Mouse (Mus musculus): ENCODE results near the gene Mapkap1. TPM values are rescaled to one million over a fixed set of nuclear protein-coding genes. Genes with fewer than 3 reads are reported as not detected.

Mapkap1 gene
- polyA plus RNA-seq, 1 experiment from 2014 or later = 122 TPM

- no peak overlapping the region for H3K9ac ChIP-seq
- H3K27me3 ChIP-seq = 0 out of 2 replicates have a peak, but pooled peaks cover 7% of the 10 kb centered on the region
- H3K4me2 ChIP-seq (replicated peaks) = no peak overlapping the region
- H3K4me3 ChIP-seq = no peak overlapping the region
- H3K27ac ChIP-seq = no peak overlapping the region
- WGBS = 73% methylated on average over 5 of the region's 5 CpGs
- H3K36me3 ChIP-seq = peaks cover 13% of the 10 kb centered on the region; the same call in 1 of the 2 replicates
- ATAC-seq (ENCODE audit: insufficient number of reproducible peaks, insufficient read depth, low FRiP score, low TSS enrichment) = no peak
- peaks cover 20% of the 10 kb centered on the region for H3K4me1 ChIP-seq
- no peaks in the 10 kb centered on the region for H3K9me3 ChIP-seq
Measured at GRCm38 (mm10) chr2:34599606-34600255, 193.2 kb downstream of the Mapkap1 start.

GRCm38 (mm10) chr2:34600734-34601133 lies 194.2 kb downstream of the Mapkap1 start:
- Histone ChIP-seq H3K9ac (no peak overlapping the region), H3K27ac (no peak overlapping the region), H3K4me1 (peaks cover 20% of the 10 kb centered on the region), H3K36me3 (peaks cover 13% of the 10 kb centered on the region; the same call in 1 of the 2 replicates), H3K4me2 (replicated peaks) (no peak overlapping the region), H3K27me3 (0 out of 2 replicates have a peak, but pooled peaks cover 7% of the 10 kb centered on the region), H3K9me3 (no peaks in the 10 kb centered on the region), H3K4me3 (no peak overlapping the region)
- no peak for ATAC-seq (ENCODE audit: insufficient number of reproducible peaks, insufficient read depth, low FRiP score, low TSS enrichment)
- WGBS = 20% methylated on average over 7 of the region's 7 CpGs

GRCm38 (mm10) chr2:34602111-34602541 lies 195.6 kb downstream of the Mapkap1 start:
- H3K27me3 ChIP-seq = 0 out of 2 replicates have a peak, but pooled peaks cover 6% of the 10 kb centered on the region
- peaks cover 20% of the 10 kb centered on the region for H3K4me1 ChIP-seq
- no peak for ATAC-seq (ENCODE audit: insufficient number of reproducible peaks, insufficient read depth, low FRiP score, low TSS enrichment)

GRCm38 (mm10) chr2:34602896-34603295 lies 196.3 kb downstream of the Mapkap1 start:
- H3K4me3 ChIP-seq = no peak overlapping the region
- no peak for ATAC-seq (ENCODE audit: insufficient number of reproducible peaks, insufficient read depth, low FRiP score, low TSS enrichment)
- no peaks in the 10 kb centered on the region for H3K9me3 ChIP-seq
- H3K36me3 ChIP-seq = peaks cover 13% of the 10 kb centered on the region; the same call in 1 of the 2 replicates
- H3K4me2 ChIP-seq (replicated peaks) = no peak overlapping the region
- 86% methylated on average over 3 of the region's 3 CpGs for WGBS
- peaks cover 20% of the 10 kb centered on the region for H3K4me1 ChIP-seq
- H3K9ac ChIP-seq = no peak overlapping the region
- no peaks in the 10 kb centered on the region for H3K27me3 ChIP-seq
- H3K27ac ChIP-seq = no peak overlapping the region

More at GRCm38 (mm10) chr2:34602111-34602541, 195.6 kb downstream of the Mapkap1 start:
- H3K36me3 ChIP-seq = peaks cover 13% of the 10 kb centered on the region; the same call in 1 of the 2 replicates
- H3K4me3 ChIP-seq = no peak overlapping the region
- no peak overlapping the region for H3K27ac ChIP-seq
- H3K4me2 ChIP-seq (replicated peaks) = no peak overlapping the region
- WGBS = 26% methylated on average over 8 of the region's 8 CpGs
- no peak overlapping the region for H3K9ac ChIP-seq
- no peaks in the 10 kb centered on the region for H3K9me3 ChIP-seq

- 53% methylated on average over 14 of the region's 14 CpGs for WGBS
- no peaks in the 10 kb centered on the region for H3K27me3 ChIP-seq
- H3K4me1 ChIP-seq = peaks cover 20% of the 10 kb centered on the region
- no peak overlapping the region for H3K4me3 ChIP-seq
- peaks cover 7% of the 10 kb centered on the region; the same call in 1 of the 2 replicates for H3K36me3 ChIP-seq
- H3K9me3 ChIP-seq = no peaks in the 10 kb centered on the region
- no peak for ATAC-seq (ENCODE audit: insufficient number of reproducible peaks, insufficient read depth, low FRiP score, low TSS enrichment)
- H3K4me2 ChIP-seq (replicated peaks) = no peak overlapping the region
- no peak overlapping the region for H3K27ac ChIP-seq
- no peak overlapping the region for H3K9ac ChIP-seq
Measured at GRCm38 (mm10) chr2:34603653-34604214, 197.2 kb downstream of the Mapkap1 start.

- H3K9me3 ChIP-seq = no peaks in the 10 kb centered on the region
- H3K4me3 ChIP-seq = no peak overlapping the region
- no peaks in the 10 kb centered on the region for H3K27me3 ChIP-seq
- H3K4me1 ChIP-seq = peaks cover 20% of the 10 kb centered on the region
- H3K9ac ChIP-seq = no peak overlapping the region
- H3K36me3 ChIP-seq = 0 out of 2 replicates have a peak, but pooled peaks cover 2% of the 10 kb centered on the region
- no peak for ATAC-seq (ENCODE audit: insufficient number of reproducible peaks, insufficient read depth, low FRiP score, low TSS enrichment)
- H3K27ac ChIP-seq = no peak overlapping the region
- H3K4me2 ChIP-seq (replicated peaks) = no peak overlapping the region
- 59% methylated on average over 3 of the region's 3 CpGs for WGBS
Measured at GRCm38 (mm10) chr2:34605040-34605439, 198.5 kb downstream of the Mapkap1 start.

- Histone ChIP-seq H3K27me3 (no peaks in the 10 kb centered on the region), H3K27ac (no peak overlapping the region), H3K9me3 (no peaks in the 10 kb centered on the region), H3K36me3 (0 out of 2 replicates have a peak, but pooled peaks cover 5% of the 10 kb centered on the region), H3K4me2 (replicated peaks) (no peak overlapping the region), H3K4me1 (peaks cover 5% of the 10 kb centered on the region; the same call in 1 of the 2 replicates), H3K9ac (no peak overlapping the region), H3K4me3 (no peak overlapping the region)
- 50% methylated on average over 3 of the region's 3 CpGs for WGBS
- ATAC-seq (ENCODE audit: insufficient number of reproducible peaks, insufficient read depth, low FRiP score, low TSS enrichment) = no peak
Measured at GRCm38 (mm10) chr2:34608917-34609316, 202.3 kb downstream of the Mapkap1 start.

GRCm38 (mm10) chr2:34609516-34609915 lies 202.9 kb downstream of the Mapkap1 start:
- Histone ChIP-seq H3K4me2 (replicated peaks) (no peak overlapping the region), H3K4me1 (no peaks in the 10 kb centered on the region), H3K9ac (no peak overlapping the region), H3K4me3 (no peak overlapping the region), H3K27me3 (no peaks in the 10 kb centered on the region), H3K9me3 (no peaks in the 10 kb centered on the region), H3K27ac (no peak overlapping the region), H3K36me3 (0 out of 2 replicates have a peak, but pooled peaks cover 5% of the 10 kb centered on the region)
- 83% methylated on average over 4 of the region's 4 CpGs for WGBS
- no peak for ATAC-seq (ENCODE audit: insufficient number of reproducible peaks, insufficient read depth, low FRiP score, low TSS enrichment)

GRCm38 (mm10) chr2:34620778-34621415 lies 214.3 kb downstream of the Mapkap1 start:
- Histone ChIP-seq H3K9ac (no peak overlapping the region), H3K36me3 (peaks cover 31% of the 10 kb centered on the region; the same call in 1 of the 2 replicates), H3K4me2 (replicated peaks) (no peak overlapping the region), H3K27ac (no peak overlapping the region), H3K27me3 (no peaks in the 10 kb centered on the region), H3K4me3 (no peak overlapping the region), H3K9me3 (no peaks in the 10 kb centered on the region), H3K4me1 (peaks cover 7% of the 10 kb centered on the region; the same call in 1 of the 2 replicates)
- ATAC-seq (ENCODE audit: insufficient number of reproducible peaks, insufficient read depth, low FRiP score, low TSS enrichment) = no peak
- WGBS = 71% methylated on average over 10 of the region's 10 CpGs

GRCm38 (mm10) chr2:34621485-34621884 lies 214.9 kb downstream of the Mapkap1 start:
- Histone ChIP-seq H3K9me3 (no peaks in the 10 kb centered on the region), H3K4me2 (replicated peaks) (no peak overlapping the region), H3K4me1 (peaks cover 7% of the 10 kb centered on the region; the same call in 1 of the 2 replicates), H3K36me3 (peaks cover 31% of the 10 kb centered on the region; the same call in 1 of the 2 replicates), H3K4me3 (no peak overlapping the region), H3K9ac (no peak overlapping the region), H3K27me3 (no peaks in the 10 kb centered on the region), H3K27ac (no peak overlapping the region)
- 84% methylated on average over 8 of the region's 8 CpGs for WGBS
- ATAC-seq (ENCODE audit: insufficient number of reproducible peaks, insufficient read depth, low FRiP score, low TSS enrichment) = no peak

- no peak overlapping the region for H3K9ac ChIP-seq
- ATAC-seq (ENCODE audit: insufficient number of reproducible peaks, insufficient read depth, low FRiP score, low TSS enrichment) = no peak
- 88% methylated on average over 11 of the region's 11 CpGs for WGBS
- H3K4me3 ChIP-seq = no peak overlapping the region
- H3K36me3 ChIP-seq = peaks cover 31% of the 10 kb centered on the region; the same call in 1 of the 2 replicates
- no peaks in the 10 kb centered on the region for H3K9me3 ChIP-seq
- H3K4me1 ChIP-seq = peaks cover 10% of the 10 kb centered on the region
- H3K27ac ChIP-seq = no peak overlapping the region
- no peak overlapping the region for H3K4me2 ChIP-seq (replicated peaks)
- no peaks in the 10 kb centered on the region for H3K27me3 ChIP-seq
Measured at GRCm38 (mm10) chr2:34622518-34622917, 215.9 kb downstream of the Mapkap1 start.

All from embryonic facial prominence, embryonic 12.5 days (tissue).